Mouse (Mus musculus): Measurements from ENCODE around the gene H2-T23.
"Not testable (repeated sequence)": the region's sequence is repeated elsewhere in the genome, so short reads cannot be mapped to it uniquely, and the experiment has no call there.

The H2-T23 gene

GRCm38 (mm10) chr17:36022922-36023321, 9.7 kb downstream of the H2-T23 start:
- no peak for DNase-seq

GRCm38 (mm10) chr17:36022098-36022497, 10.6 kb downstream of the H2-T23 start:
- DNase-seq, result no peak

- DNase-seq, result no peak
Measured at GRCm38 (mm10) chr17:36021309-36021708, 11.3 kb downstream of the H2-T23 start.

GRCm38 (mm10) chr17:36020191-36021073, 12.2 kb downstream of the H2-T23 start, which contains the start of gene H2-T24:
TSS of gene H2-T24 (minus strand) at chr17:36020560.
- DNase-seq, result no peak

- DNase-seq, result no peak
Measured at GRCm38 (mm10) chr17:36019519-36019918, 13.1 kb downstream of the H2-T23 start.

GRCm38 (mm10) chr17:36018979-36019378, 13.7 kb downstream of the H2-T23 start:
- DNase-seq, result no peak

- no peak for DNase-seq
Measured at GRCm38 (mm10) chr17:36017046-36017445, 15.6 kb downstream of the H2-T23 start.

GRCm38 (mm10) chr17:36014977-36015376, 17.7 kb downstream of the H2-T23 start:
- DNase-seq, result no peak

- not testable (repeated sequence) for DNase-seq
Measured at GRCm38 (mm10) chr17:36004409-36004808, 28.2 kb downstream of the H2-T23 start.

GRCm38 (mm10) chr17:36003331-36003730, 29.3 kb downstream of the H2-T23 start:
- DNase-seq, result no peak

GRCm38 (mm10) chr17:36001966-36002365, 30.7 kb downstream of the H2-T23 start:
- no peak for DNase-seq

GRCm38 (mm10) chr17:36001121-36001897, 31.3 kb downstream of the H2-T23 start:
- DNase-seq, result no peak

GRCm38 (mm10) chr17:36000349-36000748, 32.3 kb downstream of the H2-T23 start:
- DNase-seq, result no peak

GRCm38 (mm10) chr17:35999356-35999755, 33.3 kb downstream of the H2-T23 start:
- no peak for DNase-seq

- no peak for DNase-seq
Measured at GRCm38 (mm10) chr17:35998545-35999305, 33.9 kb downstream of the H2-T23 start.

GRCm38 (mm10) chr17:35997713-35998510, 34.7 kb downstream of the H2-T23 start:
- no peak for DNase-seq

GRCm38 (mm10) chr17:35996949-35997348, 35.7 kb downstream of the H2-T23 start:
- DNase-seq, result peak; percentile 92

- no peak for DNase-seq
Measured at GRCm38 (mm10) chr17:35994879-35995240, 37.8 kb downstream of the H2-T23 start.

- peak; percentile 82 for DNase-seq
Measured at GRCm38 (mm10) chr17:35994175-35994878, 38.3 kb downstream of the H2-T23 start.

- peak; percentile 73 for DNase-seq
Measured at GRCm38 (mm10) chr17:35993675-35994074, 39.0 kb downstream of the H2-T23 start.

- DNase-seq, result peak; percentile 21
Measured at GRCm38 (mm10) chr17:35991781-35992180, 40.9 kb downstream of the H2-T23 start.

- DNase-seq, result no peak
Measured at GRCm38 (mm10) chr17:35981776-35982175, 50.9 kb downstream of the H2-T23 start.

All from cerebellum, adult 11-12 months (tissue).